Mouse (Mus musculus) neutrophil, adult 59 days (primary cell): Measurements from ENCODE around the gene Rhox2e. TPM values are rescaled to one million over a fixed set of nuclear protein-coding genes. Genes with fewer than 3 reads are reported as not detected.

Experiments
- total RNA-seq, 2 experiments: library from RNA; stranded (reverse); gene quantifications; 1 replicate in 1 of 2; 2 replicates in 1 of 2; pipeline ENCODE4 v1.2.4; 2023

The Rhox2e gene
- not detected for total RNA-seq

GRCm38 (mm10) chrX:37530152-37530551, at the start of gene Rhox2e:
TSS of gene Rhox2e (plus strand) at chrX:37530452.

GRCm38 (mm10) chrX:37514059-37514458, 16.2 kb upstream of the Rhox2e start, which contains the start of gene Rhox4d:
TSS of gene Rhox4d (plus strand) at chrX:37514359.

GRCm38 (mm10) chrX:37541719-37542118, 11.5 kb downstream of the Rhox2e start, which contains the start of gene Rhox3e:
TSS of gene Rhox3e (plus strand) at chrX:37542019.

GRCm38 (mm10) chrX:37557112-37557511, 26.9 kb downstream of the Rhox2e start, which contains the start of gene Rhox4e:
TSS of gene Rhox4e (plus strand) at chrX:37557412.

GRCm38 (mm10) chrX:37571105-37571504, 40.9 kb downstream of the Rhox2e start, which contains the start of gene Rhox2f:
TSS of gene Rhox2f (plus strand) at chrX:37571405.

GRCm38 (mm10) chrX:37580692-37581091, 50.4 kb downstream of the Rhox2e start, which contains the start of gene Rhox3f:
TSS of gene Rhox3f (plus strand) at chrX:37580992.

Other genes starting within 250 kb of the Rhox2e start
- gene Rhox3a2, start 150.4 kb upstream of the Rhox2e start, total RNA-seq, result not detected
- not detected for gene Rhox4a2, start 139.6 kb upstream of the Rhox2e start, total RNA-seq
- not detected for gene Rhox2b, start 118.4 kb upstream of the Rhox2e start, total RNA-seq
- not detected for gene Rhox4b, start 98.0 kb upstream of the Rhox2e start, total RNA-seq
- gene Rhox2c, start 76.8 kb upstream of the Rhox2e start, total RNA-seq, result not detected
- gene Rhox3c, start 71.9 kb upstream of the Rhox2e start, total RNA-seq, result not detected
- gene Rhox4c, start 50.1 kb upstream of the Rhox2e start, total RNA-seq, result not detected
- not detected for gene Rhox2d, start 37.0 kb upstream of the Rhox2e start, total RNA-seq
- not detected for gene Rhox4d, start 16.1 kb upstream of the Rhox2e start, total RNA-seq
- gene Rhox3e, start 11.6 kb downstream of the Rhox2e start, total RNA-seq, result not detected
- gene Rhox4e, start 27.0 kb downstream of the Rhox2e start, total RNA-seq, result not detected
- not detected for gene Rhox2f, start 41.0 kb downstream of the Rhox2e start, total RNA-seq
- not detected for gene Rhox3f, start 50.5 kb downstream of the Rhox2e start, total RNA-seq
- not detected for gene Rhox4f, start 77.3 kb downstream of the Rhox2e start, total RNA-seq
- not detected for gene Rhox3g, start 98.2 kb downstream of the Rhox2e start, total RNA-seq
- gene Rhox2g, start 113.0 kb downstream of the Rhox2e start, total RNA-seq, result not detected
- gene Rhox4g, start 120.9 kb downstream of the Rhox2e start, total RNA-seq, result not detected
- gene Rhox3h, start 138.3 kb downstream of the Rhox2e start, total RNA-seq, result not detected
- gene Rhox2h, start 142.8 kb downstream of the Rhox2e start, total RNA-seq, result not detected